Mouse (Mus musculus) stomach, postnatal 0 days (tissue): ENCODE measurements around the gene Hspa12b. TPM values are rescaled to one million over a fixed set of nuclear protein-coding genes. Genes with fewer than 3 reads are reported as not detected.

ENCODE experiments used
- ATAC-seq: fragments of 200-750 bp; cut with Nextera tagmentation; 2 replicates; pipeline ENCODE4 v1.8.0; 2017; ENCODE audit not compliant: low FRiP score, low TSS enrichment
- DNase-seq: peaks from one replicate; pipeline ENCODE4 v3.0.0-alpha.2; 2016; ENCODE audit warnings: low spot score
- H3K27ac ChIP-seq: fragments of 300-500 bp; sonication (generic); replicated peaks from 2 replicates; pipeline ENCODE4 v1.5.1; 2014; ENCODE audit warnings: mild to moderate bottlenecking, control low read depth
- H3K27me3 ChIP-seq: fragments of 300-500 bp; sonication (generic); 2 replicates; pipeline ENCODE4 v1.6.1; 2014; ENCODE audit warnings: low read length; ENCODE audit not compliant: control insufficient read depth, insufficient read depth
- H3K36me3 ChIP-seq: fragments of 300-500 bp; sonication (generic); 2 replicates; pipeline ENCODE4 v1.6.1; 2014; ENCODE audit warnings: low read length, mixed read lengths; ENCODE audit not compliant: control insufficient read depth, insufficient read depth
- H3K4me1 ChIP-seq: fragments of 300-500 bp; sonication (generic); replicated peaks from 2 replicates; pipeline ENCODE4 v1.6.1; 2014; ENCODE audit warnings: antibody characterized with exemption; ENCODE audit not compliant: control insufficient read depth, insufficient read depth
- H3K4me2 ChIP-seq: fragments of 300-500 bp; sonication (generic); replicated peaks from 2 replicates; pipeline ENCODE4 v1.6.1; 2014; ENCODE audit warnings: low read depth, mild to moderate bottlenecking, control low read depth, moderate library complexity
- H3K4me3 ChIP-seq: fragments of 300-500 bp; sonication (generic); 2 replicates; pipeline ENCODE4 v1.5.1; 2014; ENCODE audit warnings: low read depth, low read length, control low read depth
- H3K9ac ChIP-seq: fragments of 300-500 bp; sonication (generic); 2 replicates; pipeline ENCODE4 v1.6.1; 2014; ENCODE audit warnings: mild to moderate bottlenecking, low read length, control low read depth, mixed read lengths
- H3K9me3 ChIP-seq: fragments of 300-500 bp; sonication (generic); 2 replicates; pipeline ENCODE4 v1.6.1; 2016; ENCODE audit warnings: low read length; ENCODE audit not compliant: control insufficient read depth
- CTCF ChIP-seq: IDR thresholded peaks from 2 replicates; pipeline ENCODE4 v1.5.1; 2016; ENCODE audit warnings: antibody characterized with exemption, low read depth, mild to moderate bottlenecking, moderate library complexity
- EP300 ChIP-seq: optimal IDR thresholded peaks from 2 replicates; pipeline ENCODE3; 2016; ENCODE audit warnings: antibody characterized with exemption
- WGBS: fragments of 180-500 bp; shearing (Covaris S2); extraction: QIAGEN DNeasy Blood & Tissue Kit; methylation state at CpG from one replicate; pipeline ENCODE4 v1.1.7; 2014; 5-methylcytosine and 5-hydroxymethylcytosine counted together
- polyA plus RNA-seq: library from polyadenylated mRNA; unstranded; fragments of >200 nt; fragmentation: Nextera tagmentation; extraction: Ambion mirVana; gene quantifications from 2 replicates; pipeline ENCODE4 v1.2.1, GENCODE M21; 2015

The Hspa12b gene
- polyA plus RNA-seq, 1 experiment from 2014 or later = 4.2 TPM

DNA sequence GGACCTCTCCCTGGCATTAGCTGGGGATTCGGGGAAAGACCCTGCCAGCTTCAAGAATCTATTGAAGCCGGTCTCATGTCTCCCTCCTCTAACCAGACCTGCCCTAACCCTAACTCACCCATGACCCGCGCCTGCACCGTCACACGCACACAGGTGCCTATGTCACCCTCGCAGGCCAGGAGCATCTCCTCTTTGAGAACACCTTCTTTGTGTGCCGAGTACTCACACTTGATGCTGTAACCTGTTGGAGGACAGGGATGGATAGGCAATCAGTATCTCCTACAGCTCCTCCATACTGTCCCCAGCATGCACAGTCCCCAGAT is 19.9 kb downstream of the Hspa12b start:
- DNase-seq (no peak), ATAC-seq (no peak)
- Histone ChIP-seq H3K4me2 (no peak overlapping the region), H3K9me3 (no peaks in the 10 kb centered on the region), H3K4me3 (no peak overlapping the region), H3K4me1 (no peaks in the 10 kb centered on the region), H3K9ac (no peak overlapping the region), H3K27me3 (no peaks in the 10 kb centered on the region), H3K36me3 (peaks cover 37% of the 10 kb centered on the region), H3K27ac (no peak overlapping the region)
- WGBS = 89% methylated on average over 8 of the region's 8 CpGs
- TF ChIP-seq EP300 (no peak), CTCF (no peak)

DNA sequence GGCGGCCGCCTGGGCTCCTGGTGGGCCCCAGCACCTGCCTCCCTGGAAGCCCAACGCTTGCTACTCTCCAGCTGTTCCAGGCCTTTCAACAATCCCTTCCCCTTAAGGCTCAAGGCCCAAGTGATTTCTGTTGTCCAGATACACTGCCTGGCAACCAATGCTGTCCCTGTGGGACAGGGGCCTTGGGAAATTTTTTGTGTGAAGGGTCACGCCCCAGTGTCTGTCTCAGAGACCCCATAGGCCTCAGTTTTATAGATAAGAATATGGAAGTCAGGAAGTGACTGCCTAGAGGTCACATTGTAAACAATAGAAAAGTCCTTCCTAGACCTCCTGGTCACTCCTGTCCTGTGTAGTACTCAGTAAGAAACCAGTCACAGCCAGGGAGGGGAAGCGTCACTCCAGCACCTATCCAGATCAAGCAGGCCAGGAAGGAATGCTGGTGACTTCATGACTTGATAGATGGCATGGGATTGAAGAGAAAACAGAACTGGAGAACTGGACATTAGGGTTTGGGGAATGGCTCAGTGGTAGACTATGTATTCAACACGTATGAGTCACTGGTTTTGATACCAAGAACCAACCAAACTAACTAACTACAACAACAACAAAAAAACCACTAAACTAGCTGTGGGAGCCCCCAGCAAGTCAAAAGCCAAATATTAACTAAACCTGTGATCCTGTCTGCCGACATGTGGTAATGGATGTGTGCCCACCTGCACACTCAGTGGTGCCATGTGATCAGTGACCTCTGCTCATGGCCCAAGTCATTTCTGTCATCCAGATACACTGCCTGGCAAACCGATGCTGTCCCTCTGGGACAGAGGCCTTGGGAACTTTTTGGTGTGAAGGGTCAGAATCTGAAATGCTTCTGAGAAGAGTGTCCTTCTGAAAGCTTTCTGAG is 21.5 kb downstream of the Hspa12b start:
- Histone ChIP-seq H3K27ac (no peak overlapping the region), H3K4me2 (no peak overlapping the region), H3K4me3 (no peak overlapping the region), H3K9ac (no peak overlapping the region), H3K36me3 (peaks cover 43% of the 10 kb centered on the region), H3K27me3 (no peaks in the 10 kb centered on the region), H3K9me3 (no peaks in the 10 kb centered on the region), H3K4me1 (no peaks in the 10 kb centered on the region)
- no peak for TF ChIP-seq CTCF
- no peak for TF ChIP-seq EP300
- 79% methylated on average over 8 of the region's 8 CpGs for WGBS
- ATAC-seq (no peak), DNase-seq (no peak)

DNA sequence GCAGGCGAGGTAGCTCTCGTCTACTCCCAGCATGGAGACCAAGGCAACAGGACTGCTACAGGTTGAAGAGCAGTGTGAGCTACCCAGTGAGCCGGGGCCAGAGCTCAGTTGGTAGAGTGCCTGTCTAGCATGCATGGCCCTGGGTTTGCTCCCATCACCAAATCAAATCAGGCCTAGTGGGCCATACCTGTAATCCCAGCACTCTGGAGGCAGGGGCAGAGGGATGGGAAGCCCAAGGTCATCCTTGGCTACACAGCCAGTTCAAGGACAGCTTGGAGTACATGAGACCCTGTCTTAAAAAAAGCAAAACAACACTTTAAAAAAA is 22.1 kb downstream of the Hspa12b start:
- TF ChIP-seq EP300 (no peak), CTCF (no peak)
- no peaks in the 10 kb centered on the region for H3K27me3 ChIP-seq
- no peak overlapping the region for H3K4me3 ChIP-seq

GRCm38 (mm10) chr2:131152166-131152730 is 25.2 kb downstream of the Hspa12b start:
- no peak for TF ChIP-seq EP300
- TF ChIP-seq CTCF = no peak
- H3K27ac ChIP-seq = no peak overlapping the region
- no peaks in the 10 kb centered on the region for H3K9me3 ChIP-seq
- no peaks in the 10 kb centered on the region for H3K4me1 ChIP-seq
- no peaks in the 10 kb centered on the region for H3K27me3 ChIP-seq
- H3K4me2 ChIP-seq = no peak overlapping the region
- WGBS = 89% methylated on average over 7 of the region's 7 CpGs
- peaks cover 26% of the 10 kb centered on the region for H3K36me3 ChIP-seq
- DNase-seq (no peak), ATAC-seq (no peak)
- no peak overlapping the region for H3K4me3 ChIP-seq
- H3K9ac ChIP-seq = no peak overlapping the region

More for the DNA sequence above, 22.1 kb downstream of the Hspa12b start:
- Histone ChIP-seq H3K9me3 (no peaks in the 10 kb centered on the region), H3K9ac (no peak overlapping the region), H3K4me1 (no peaks in the 10 kb centered on the region), H3K36me3 (peaks cover 43% of the 10 kb centered on the region), H3K4me2 (no peak overlapping the region), H3K27ac (no peak overlapping the region)
- 87% methylated on average over 3 of the region's 3 CpGs for WGBS
- DNase-seq (no peak), ATAC-seq (no peak)

DNA sequence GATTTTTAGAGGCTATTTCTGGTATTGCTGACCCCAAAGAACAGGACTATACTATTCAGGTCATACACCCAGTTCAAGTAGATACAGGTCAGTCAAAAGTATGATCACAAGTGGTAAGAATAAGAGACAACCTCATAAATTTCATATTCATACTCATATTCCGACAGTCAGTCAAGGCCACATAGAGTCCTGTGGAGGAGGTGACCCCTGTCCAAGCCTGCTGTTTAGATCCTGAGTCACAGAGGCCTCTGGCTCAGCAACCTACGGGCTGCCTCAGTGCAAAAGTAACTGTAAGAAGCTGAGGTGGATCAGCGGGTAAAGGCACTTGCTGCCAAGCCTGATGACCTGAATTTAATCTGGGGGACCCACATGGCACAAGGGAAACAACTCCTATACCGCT is 27.0 kb downstream of the Hspa12b start:
- Histone ChIP-seq H3K4me3 (no peak overlapping the region), H3K4me2 (no peak overlapping the region), H3K27me3 (no peaks in the 10 kb centered on the region), H3K9ac (no peak overlapping the region), H3K4me1 (no peaks in the 10 kb centered on the region), H3K9me3 (no peaks in the 10 kb centered on the region), H3K36me3 (peaks cover 16% of the 10 kb centered on the region), H3K27ac (no peak overlapping the region)
- WGBS = 90% methylated on average over 4 of the region's 4 CpGs
- TF ChIP-seq EP300 = no peak
- TF ChIP-seq CTCF = no peak
- no peak for DNase-seq
- ATAC-seq = no peak

DNA sequence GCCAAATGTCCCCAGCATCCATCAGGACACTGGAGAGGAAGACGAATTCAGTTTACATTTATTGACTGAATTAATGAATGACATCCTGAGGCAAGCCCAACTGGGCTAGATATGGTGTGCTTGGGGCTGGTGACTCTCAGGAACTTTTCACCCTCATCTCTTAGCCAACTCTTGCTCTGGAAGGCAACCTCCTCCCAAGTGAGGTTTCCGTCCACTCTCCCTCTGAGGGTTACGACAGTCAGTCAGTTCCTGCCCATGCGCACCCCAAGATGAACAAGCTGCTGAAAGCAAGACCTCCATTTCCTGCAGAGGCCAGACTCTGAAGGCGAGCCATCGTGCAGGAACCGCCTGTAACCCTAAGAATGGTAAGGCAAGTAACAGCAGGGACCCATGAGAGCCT is 29.9 kb downstream of the Hspa12b start:
- DNase-seq (no peak), ATAC-seq (no peak)
- no peak for TF ChIP-seq EP300
- TF ChIP-seq CTCF = no peak
- no peak overlapping the region for H3K9ac ChIP-seq
- H3K9me3 ChIP-seq = no peaks in the 10 kb centered on the region
- no peak overlapping the region for H3K4me3 ChIP-seq
- peaks cover 7% of the 10 kb centered on the region; the same call in 1 of the 2 replicates for H3K36me3 ChIP-seq
- no peaks in the 10 kb centered on the region for H3K4me1 ChIP-seq
- no peak overlapping the region for H3K4me2 ChIP-seq
- WGBS = 83% methylated on average over 7 of the region's 7 CpGs
- H3K27me3 ChIP-seq = no peaks in the 10 kb centered on the region
- H3K27ac ChIP-seq = no peak overlapping the region
